Mouse (Mus musculus): ENCODE results near the gene Pmm1. TPM values are rescaled to one million over a fixed set of nuclear protein-coding genes. Genes with fewer than 3 reads are reported as not detected.

The Pmm1 gene
- polyA plus RNA-seq, 1 experiment from 2014 or later, result 30.4 TPM

DNA sequence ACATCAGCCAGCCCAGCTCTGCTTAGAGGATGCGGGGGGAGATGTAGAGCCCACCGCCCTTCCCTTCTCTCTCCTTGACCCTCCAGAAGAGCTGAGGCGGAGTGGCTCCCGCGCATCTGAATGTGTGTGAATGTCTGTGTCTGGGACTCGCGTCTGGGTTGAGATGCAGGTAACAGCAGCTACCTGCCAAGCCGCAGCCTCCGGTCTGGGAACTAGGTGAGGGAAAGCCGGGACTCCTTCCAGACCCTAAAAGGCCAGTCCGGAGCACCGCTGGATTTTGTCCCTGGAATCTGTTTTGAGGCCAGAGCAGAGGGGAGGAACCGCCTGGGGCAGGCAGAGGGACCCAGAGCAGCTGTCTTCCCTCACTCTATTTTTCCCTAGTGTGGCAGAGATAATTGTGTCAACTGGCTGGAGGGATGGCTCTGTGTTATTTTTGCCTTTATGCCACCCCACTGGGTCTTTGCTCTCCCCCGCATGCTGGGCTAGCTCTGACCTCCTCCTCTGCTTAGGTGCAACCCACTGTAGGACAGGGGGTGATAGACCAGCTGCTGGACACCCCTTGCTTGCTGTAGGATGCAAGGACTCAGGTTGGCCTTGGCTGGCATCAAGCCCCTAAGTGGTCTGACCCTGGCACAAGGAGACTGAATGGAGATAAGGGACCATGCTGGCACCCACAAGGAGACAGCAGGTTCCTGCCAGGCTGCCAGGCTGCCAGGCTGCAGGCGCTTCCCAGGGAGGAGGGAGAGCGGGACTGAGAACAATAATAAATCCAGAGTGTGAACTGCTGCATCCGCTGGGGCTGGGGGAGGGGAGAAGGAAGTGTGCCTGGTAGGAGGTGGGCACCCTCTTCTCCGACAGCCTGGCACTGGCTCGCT lies 23.4 kb downstream of the Pmm1 start:
- 14% methylated on average over 19 of the region's 19 CpGs for whole genome bisulfite sequencing
- 0 out of 2 replicates have a peak, but pooled peaks have one; percentile 10 for ATAC-seq (ENCODE audit: low FRiP score, low read depth)
- peak overlapping the region; percentile 61 for H3K4me2 ChIP-seq (replicated peaks)
- peaks cover 19% of the 10 kb centered on the region for H3K27me3 ChIP-seq
- no peaks in the 10 kb centered on the region for H3K36me3 ChIP-seq
- H3K4me3 ChIP-seq, result peak overlapping the region; percentile 50
- no peaks in the 10 kb centered on the region for H3K9me3 ChIP-seq
- peak overlapping the region; percentile 61 for H3K9ac ChIP-seq (replicated peaks)
- H3K27ac ChIP-seq (replicated peaks), result peak overlapping the region; percentile 75
- H3K4me1 ChIP-seq, result peaks cover 29% of the 10 kb centered on the region

DNA sequence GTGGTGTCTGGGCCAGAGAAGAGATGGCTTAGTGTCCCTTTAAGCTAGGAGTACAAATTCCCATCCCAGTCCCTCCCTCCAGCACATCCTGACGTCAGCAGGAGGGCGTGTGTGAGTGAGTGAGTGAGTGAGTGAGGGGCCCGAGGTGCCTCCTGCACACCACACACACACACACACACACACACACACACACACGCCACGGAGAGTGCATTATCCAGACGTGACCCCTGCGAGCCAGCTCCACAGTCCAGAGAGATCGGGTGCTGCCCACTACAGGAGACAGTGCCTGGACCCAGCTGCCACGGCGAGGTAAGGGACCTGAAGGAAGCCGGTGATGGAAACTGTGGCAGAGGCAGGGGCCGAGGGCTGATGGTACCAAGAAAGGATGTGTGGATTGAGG lies 24.1 kb downstream of the Pmm1 start, which contains the start of gene Csdc2:
Csdc2 (plus strand) TSS at position 81 of the 400 bp plus-strand sequence.
- Histone ChIP-seq H3K27me3 (peaks cover 19% of the 10 kb centered on the region), H3K4me1 (peaks cover 29% of the 10 kb centered on the region), H3K9me3 (no peaks in the 10 kb centered on the region), H3K36me3 (no peaks in the 10 kb centered on the region), H3K27ac (replicated peaks) (peak within 1 kb of the TSS; percentile 75), H3K4me2 (replicated peaks) (peak within 1 kb of the TSS; percentile 61), H3K4me3 (peak within 1 kb of the TSS; percentile 50), H3K9ac (replicated peaks) (peak within 1 kb of the TSS; percentile 61)
- WGBS, result under 1% methylated on average over 12 of the region's 12 CpGs
- peak; percentile 68 for ATAC-seq (ENCODE audit: low FRiP score, low read depth)

DNA sequence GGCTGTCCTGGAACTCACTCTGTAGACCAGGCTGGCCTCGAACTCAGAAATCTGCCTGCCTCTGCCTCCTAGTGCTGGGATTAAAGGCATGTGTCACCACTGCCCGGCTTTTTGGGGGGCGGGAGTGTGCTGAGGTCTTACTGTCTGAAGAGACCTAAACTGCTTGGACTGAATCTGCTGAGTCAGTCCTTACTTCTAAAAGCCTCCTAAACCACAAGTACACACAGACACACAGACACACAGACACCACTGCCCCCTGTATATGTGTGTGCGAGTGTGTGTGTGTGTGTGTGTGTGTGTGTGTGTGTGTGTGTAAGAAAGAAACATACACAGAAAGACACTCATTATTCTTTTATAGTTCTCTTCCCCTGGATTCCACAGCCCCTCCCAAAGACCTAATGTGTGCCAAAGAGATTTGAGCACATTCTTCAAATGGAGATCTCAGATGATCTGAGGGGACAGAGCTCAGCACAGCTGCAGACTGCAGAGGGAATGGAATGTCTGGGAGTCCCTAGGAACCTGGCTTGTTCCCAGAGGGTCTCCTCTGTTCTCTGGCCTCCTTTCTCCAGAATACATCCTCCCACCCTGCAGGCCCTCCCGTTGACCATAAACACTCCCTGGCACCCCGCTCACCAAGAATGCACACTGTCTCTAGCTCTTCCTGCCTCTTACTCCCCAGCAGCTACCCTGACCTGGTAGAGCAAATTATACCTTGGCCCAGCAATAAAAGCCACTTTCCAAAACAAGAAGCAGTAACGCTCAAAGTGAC lies 24.7 kb downstream of the Pmm1 start:
- Histone ChIP-seq H3K27ac (replicated peaks) (peak overlapping the region; percentile 75), H3K27me3 (peaks cover 19% of the 10 kb centered on the region), H3K9ac (replicated peaks) (peak overlapping the region; percentile 61), H3K4me3 (peak overlapping the region; percentile 50), H3K4me1 (peaks cover 29% of the 10 kb centered on the region), H3K36me3 (no peaks in the 10 kb centered on the region), H3K9me3 (no peaks in the 10 kb centered on the region), H3K4me2 (replicated peaks) (peak overlapping the region; percentile 61)
- ATAC-seq (ENCODE audit: low FRiP score, low read depth), result no peak
- WGBS, result 55% methylated on average over 7 of the region's 7 CpGs

DNA sequence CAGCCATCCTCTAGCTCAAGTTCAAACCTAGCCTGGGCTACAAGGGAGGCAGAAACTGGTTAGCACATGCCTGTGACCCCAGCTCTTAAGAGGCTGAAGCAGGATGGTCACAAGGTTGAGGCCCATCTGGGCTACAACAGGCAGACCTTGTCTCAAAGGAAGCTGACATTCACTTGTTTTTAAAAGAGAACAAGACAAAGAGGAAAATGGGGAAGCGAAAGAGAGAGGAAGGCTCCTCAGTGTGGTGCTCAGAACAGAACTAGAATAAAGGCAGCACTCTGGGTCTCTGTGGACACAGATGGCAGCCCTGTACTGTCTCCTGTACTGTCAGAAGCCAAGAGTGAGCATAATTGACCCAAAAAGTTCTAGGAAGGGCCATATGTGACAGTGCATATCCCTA lies 26.7 kb downstream of the Pmm1 start:
- Histone ChIP-seq H3K9me3 (no peaks in the 10 kb centered on the region), H3K4me3 (no peak overlapping the region), H3K27me3 (peaks cover 19% of the 10 kb centered on the region), H3K4me2 (replicated peaks) (no peak overlapping the region), H3K27ac (replicated peaks) (no peak overlapping the region), H3K9ac (replicated peaks) (no peak overlapping the region), H3K4me1 (peaks cover 28% of the 10 kb centered on the region), H3K36me3 (no peaks in the 10 kb centered on the region)
- no peak for ATAC-seq (ENCODE audit: low FRiP score, low read depth)
- 86% methylated on average over 1 of the region's 1 CpGs for WGBS

DNA sequence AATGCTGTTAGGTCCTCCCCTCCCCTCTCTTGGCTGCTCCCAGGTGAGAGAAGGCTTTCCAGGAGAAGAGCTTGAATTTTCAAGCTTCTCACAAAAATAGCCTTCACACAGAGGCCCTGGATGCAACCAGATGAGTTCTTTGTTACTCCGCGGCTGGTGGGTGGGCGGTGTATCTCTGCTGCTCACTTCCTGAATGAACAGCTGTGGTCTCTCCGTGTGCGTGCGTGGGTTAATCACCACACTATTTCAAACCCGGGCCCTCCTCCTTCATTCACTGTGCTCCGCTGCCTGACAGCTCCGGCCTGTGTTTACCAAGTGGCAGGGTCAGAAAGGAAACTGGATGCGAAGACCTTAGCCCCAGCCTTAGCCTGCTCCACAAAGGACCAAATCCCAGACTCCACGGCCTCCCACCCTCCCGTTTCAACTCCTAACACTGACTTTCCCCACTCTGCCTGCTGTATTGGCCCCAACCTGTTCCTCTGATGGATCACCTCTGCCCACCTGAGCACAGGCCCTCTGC lies 27.7 kb downstream of the Pmm1 start:
- Histone ChIP-seq H3K9me3 (no peaks in the 10 kb centered on the region), H3K4me2 (replicated peaks) (no peak overlapping the region), H3K4me3 (no peak overlapping the region), H3K4me1 (peaks cover 22% of the 10 kb centered on the region), H3K36me3 (no peaks in the 10 kb centered on the region), H3K9ac (replicated peaks) (0 out of 2 replicates have a peak overlapping the region, but pooled peaks have one; percentile 8), H3K27ac (replicated peaks) (no peak overlapping the region), H3K27me3 (peaks cover 14% of the 10 kb centered on the region; the same call in 1 of the 2 replicates)
- ATAC-seq (ENCODE audit: low FRiP score, low read depth), result no peak
- 48% methylated on average over 12 of the region's 12 CpGs for WGBS

DNA sequence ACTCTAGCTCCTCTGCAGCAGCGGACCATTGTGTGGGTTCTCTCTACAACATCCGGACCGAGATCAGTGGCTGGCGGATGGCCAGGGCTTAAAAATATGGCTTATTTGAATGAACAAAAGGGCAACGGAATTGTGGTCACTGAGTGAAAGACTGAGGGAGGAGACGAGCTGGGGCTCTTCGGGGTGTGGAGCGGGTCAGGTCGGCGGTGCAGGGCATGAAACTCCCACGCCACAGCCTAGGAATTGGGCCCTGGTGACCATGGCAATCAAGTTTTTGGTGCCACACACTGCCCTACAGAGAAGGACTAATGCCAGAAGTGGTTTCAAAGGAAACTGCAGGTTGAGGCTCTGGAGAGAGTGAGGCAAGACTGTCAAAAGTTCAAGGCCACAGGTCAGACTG lies 32.5 kb downstream of the Pmm1 start:
- Histone ChIP-seq H3K27me3 (no peaks in the 10 kb centered on the region), H3K27ac (replicated peaks) (no peak overlapping the region), H3K9me3 (no peaks in the 10 kb centered on the region), H3K4me1 (peaks cover 30% of the 10 kb centered on the region), H3K4me3 (no peak overlapping the region), H3K36me3 (0 out of 2 replicates have a peak, but pooled peaks cover under 1% of the 10 kb centered on the region), H3K4me2 (replicated peaks) (no peak overlapping the region), H3K9ac (replicated peaks) (no peak overlapping the region)
- 61% methylated on average over 11 of the region's 11 CpGs for WGBS
- no peak for ATAC-seq (ENCODE audit: low FRiP score, low read depth)

DNA sequence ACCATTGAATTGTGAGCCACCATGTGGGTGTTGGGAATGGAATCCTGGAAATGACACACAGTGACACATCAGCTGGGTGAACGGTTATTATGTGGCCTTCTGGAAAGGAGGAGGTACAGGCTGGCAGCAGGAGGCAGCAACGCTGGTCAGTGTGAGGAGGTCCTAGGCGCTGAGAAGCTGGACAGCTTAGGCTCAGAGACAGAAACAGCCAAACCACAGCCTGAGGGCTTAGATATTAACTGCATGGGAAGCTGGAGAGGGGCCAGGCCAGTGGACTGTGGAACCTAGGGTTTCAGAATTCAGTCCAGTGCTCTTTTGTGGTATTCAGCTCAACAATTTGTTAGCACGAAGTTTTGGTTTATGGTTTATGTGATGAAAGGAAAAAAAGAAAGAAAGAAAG lies 33.0 kb downstream of the Pmm1 start:
- 69% methylated on average over 4 of the region's 4 CpGs for WGBS
- no peak overlapping the region for H3K9ac ChIP-seq (replicated peaks)
- ATAC-seq (ENCODE audit: low FRiP score, low read depth), result no peak

DNA sequence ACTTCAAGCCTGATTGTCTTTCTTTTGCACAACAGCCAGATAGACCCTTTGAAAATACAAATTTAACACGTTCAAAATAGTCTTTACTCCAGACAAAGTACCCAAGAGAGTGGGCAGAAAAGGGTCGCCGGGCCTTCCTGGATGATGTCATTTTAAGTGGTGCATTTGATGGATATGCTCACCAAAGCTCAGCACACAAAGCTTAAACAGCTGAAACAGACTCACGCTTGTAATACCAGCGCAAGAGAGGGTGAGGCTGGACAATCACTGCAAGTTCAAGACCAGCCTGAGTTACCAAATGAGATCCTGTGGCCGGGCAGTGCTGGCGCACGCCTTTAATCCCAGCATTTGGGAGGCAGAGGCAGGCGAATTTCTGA lies 34.3 kb downstream of the Pmm1 start:
- WGBS, result 27% methylated on average over 9 of the region's 9 CpGs
- no peak overlapping the region for H3K9ac ChIP-seq (replicated peaks)

More for the DNA sequence above, 33.0 kb downstream of the Pmm1 start:
- Histone ChIP-seq H3K4me1 (peaks cover 30% of the 10 kb centered on the region), H3K27me3 (no peaks in the 10 kb centered on the region), H3K27ac (replicated peaks) (no peak overlapping the region), H3K9me3 (no peaks in the 10 kb centered on the region), H3K4me3 (no peak overlapping the region), H3K4me2 (replicated peaks) (no peak overlapping the region), H3K36me3 (0 out of 2 replicates have a peak, but pooled peaks cover 3% of the 10 kb centered on the region)

DNA sequence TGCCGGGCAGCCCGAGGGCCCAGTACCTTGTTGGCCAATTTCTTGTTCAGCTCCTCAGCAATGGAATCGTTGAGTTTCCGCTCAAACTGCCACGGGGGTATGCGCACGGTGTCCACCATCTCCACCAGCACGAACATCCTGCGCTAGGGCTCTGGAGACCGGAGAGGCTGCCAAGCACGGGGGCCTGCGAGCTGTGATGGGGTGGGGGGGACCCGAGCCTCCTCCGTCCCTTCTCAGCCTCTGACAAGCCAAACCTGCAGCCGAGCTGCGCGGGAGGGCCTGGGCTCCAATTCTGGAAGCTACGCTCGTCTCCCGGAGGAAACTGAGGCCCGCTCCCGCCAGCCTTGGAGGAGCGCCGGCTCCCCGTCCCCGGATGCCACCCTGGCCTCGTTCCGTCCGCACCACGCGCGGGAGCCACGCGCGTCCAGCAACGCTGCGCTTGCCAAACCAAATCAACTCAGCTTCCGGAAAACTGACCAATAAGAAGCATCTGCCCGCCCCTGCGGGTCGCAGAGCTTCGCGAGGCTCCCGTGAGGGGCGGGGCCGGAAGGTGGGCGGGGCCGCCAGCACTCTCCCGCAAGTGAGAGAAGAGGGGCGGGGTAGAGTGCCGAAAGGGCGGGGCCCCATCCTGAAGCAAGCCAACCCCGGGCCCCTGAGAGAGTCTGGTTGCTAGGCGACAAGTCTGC lies 34.8 kb downstream of the Pmm1 start, which contains the start of gene Polr3h:
Polr3h (minus strand) TSS at position 481 of the 686 bp plus-strand sequence.
- under 1% methylated on average over 54 of the region's 54 CpGs for WGBS
- peak; percentile 96 for ATAC-seq (ENCODE audit: low FRiP score, low read depth)
- Histone ChIP-seq H3K9ac (replicated peaks) (peak within 1 kb of the TSS; percentile 72), H3K36me3 (peaks cover 12% of the 10 kb centered on the region; the same call in 1 of the 2 replicates), H3K4me1 (peaks cover 30% of the 10 kb centered on the region), H3K4me3 (peak within 1 kb of the TSS; percentile 82), H3K4me2 (replicated peaks) (peak within 1 kb of the TSS; percentile 98), H3K9me3 (no peaks in the 10 kb centered on the region), H3K27me3 (no peaks in the 10 kb centered on the region), H3K27ac (replicated peaks) (peak within 1 kb of the TSS; percentile 88)

More for the DNA sequence above, 34.3 kb downstream of the Pmm1 start:
- peak; percentile 70 for ATAC-seq (ENCODE audit: low FRiP score, low read depth)
- Histone ChIP-seq H3K27me3 (no peaks in the 10 kb centered on the region), H3K36me3 (peaks cover 12% of the 10 kb centered on the region; the same call in 1 of the 2 replicates), H3K4me1 (peaks cover 30% of the 10 kb centered on the region), H3K27ac (replicated peaks) (peak overlapping the region; percentile 88), H3K9me3 (no peaks in the 10 kb centered on the region), H3K4me2 (replicated peaks) (peak overlapping the region; percentile 98), H3K4me3 (peak overlapping the region; percentile 82)

DNA sequence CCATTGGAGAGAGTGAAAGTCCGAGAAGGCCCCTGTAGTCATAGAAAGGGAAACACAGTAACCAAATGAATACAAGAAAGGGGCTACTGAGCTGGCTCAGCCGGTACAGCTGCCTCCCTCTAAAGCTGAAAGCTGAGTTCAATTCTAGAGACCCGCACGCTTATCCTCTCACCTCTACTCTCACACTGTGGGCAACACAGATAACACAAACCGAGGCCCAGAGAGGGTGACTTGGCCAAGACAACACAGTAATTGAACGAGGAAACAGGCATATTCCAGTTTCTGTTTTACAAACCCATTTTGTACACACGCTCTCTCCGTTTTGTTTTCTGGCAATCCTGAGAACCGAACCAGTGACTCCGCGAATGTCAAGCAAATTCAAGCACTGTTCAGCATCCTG lies 35.8 kb downstream of the Pmm1 start:
- Histone ChIP-seq H3K4me2 (replicated peaks) (peak overlapping the region; percentile 98), H3K36me3 (peaks cover 12% of the 10 kb centered on the region; the same call in 1 of the 2 replicates), H3K9me3 (no peaks in the 10 kb centered on the region), H3K4me1 (peaks cover 30% of the 10 kb centered on the region), H3K4me3 (peak overlapping the region; percentile 82), H3K9ac (replicated peaks) (peak overlapping the region; percentile 72; the same call in 1 of the 2 replicates), H3K27ac (replicated peaks) (no peak overlapping the region), H3K27me3 (no peaks in the 10 kb centered on the region)
- WGBS, result 87% methylated on average over 11 of the region's 11 CpGs
- ATAC-seq (ENCODE audit: low FRiP score, low read depth), result no peak

DNA sequence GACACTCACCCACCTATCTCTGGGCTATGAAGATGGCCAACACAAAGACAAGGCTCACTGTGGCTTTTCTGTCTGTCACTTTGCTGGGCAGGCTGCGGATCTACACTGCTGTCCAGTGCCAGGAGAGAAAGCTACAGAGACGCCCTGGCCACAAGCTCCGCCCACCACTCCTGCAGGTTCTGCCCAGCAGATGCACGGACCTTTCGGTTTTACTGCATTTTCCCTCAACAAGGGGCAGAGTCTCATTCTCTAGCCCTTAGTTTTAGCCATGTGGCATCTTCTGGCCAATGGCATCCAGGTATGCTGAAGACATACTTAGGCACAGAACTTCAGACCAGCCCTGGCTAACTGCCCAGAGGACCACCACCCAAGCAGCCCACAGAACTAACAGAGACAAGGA lies 39.5 kb downstream of the Pmm1 start:
- H3K4me3 ChIP-seq, result no peak overlapping the region
- ATAC-seq (ENCODE audit: low FRiP score, low read depth), result no peak
- H3K27me3 ChIP-seq, result no peaks in the 10 kb centered on the region
- peaks cover 22% of the 10 kb centered on the region for H3K36me3 ChIP-seq
- no peak overlapping the region for H3K4me2 ChIP-seq (replicated peaks)
- H3K27ac ChIP-seq (replicated peaks), result no peak overlapping the region
- no peaks in the 10 kb centered on the region for H3K9me3 ChIP-seq
- peaks cover 20% of the 10 kb centered on the region for H3K4me1 ChIP-seq
- WGBS, result 73% methylated on average over 5 of the region's 5 CpGs
- H3K9ac ChIP-seq (replicated peaks), result 0 out of 2 replicates have a peak overlapping the region, but pooled peaks have one; percentile 3
